Mouse (Mus musculus) C2C12 (cell line): Measurements from ENCODE around the gene Usp21.

Source experiments
- CEBPB ChIP-seq: IDR thresholded peaks from one replicate; pipeline ENCODE4 v1.6.1; 2011; ENCODE audit warnings: low read depth, mild to moderate bottlenecking, control low read depth, moderate library complexity
- CTCF ChIP-seq: IDR thresholded peaks from one replicate; pipeline ENCODE4 v1.5.1; 2011; ENCODE audit not compliant: control insufficient read depth, insufficient read depth, insufficient read length

GRCm38 (mm10) chr1:171247916-171248315 is 39.9 kb downstream of the Usp21 start:
- TF ChIP-seq CTCF (no peak), CEBPB (no peak)
